Mouse (Mus musculus): Measurements from ENCODE around the gene Helz.
"Not testable (repeated sequence)": the region's sequence is repeated elsewhere in the genome, so short reads cannot be mapped to it uniquely, and the experiment has no call there.

The Helz gene

DNA sequence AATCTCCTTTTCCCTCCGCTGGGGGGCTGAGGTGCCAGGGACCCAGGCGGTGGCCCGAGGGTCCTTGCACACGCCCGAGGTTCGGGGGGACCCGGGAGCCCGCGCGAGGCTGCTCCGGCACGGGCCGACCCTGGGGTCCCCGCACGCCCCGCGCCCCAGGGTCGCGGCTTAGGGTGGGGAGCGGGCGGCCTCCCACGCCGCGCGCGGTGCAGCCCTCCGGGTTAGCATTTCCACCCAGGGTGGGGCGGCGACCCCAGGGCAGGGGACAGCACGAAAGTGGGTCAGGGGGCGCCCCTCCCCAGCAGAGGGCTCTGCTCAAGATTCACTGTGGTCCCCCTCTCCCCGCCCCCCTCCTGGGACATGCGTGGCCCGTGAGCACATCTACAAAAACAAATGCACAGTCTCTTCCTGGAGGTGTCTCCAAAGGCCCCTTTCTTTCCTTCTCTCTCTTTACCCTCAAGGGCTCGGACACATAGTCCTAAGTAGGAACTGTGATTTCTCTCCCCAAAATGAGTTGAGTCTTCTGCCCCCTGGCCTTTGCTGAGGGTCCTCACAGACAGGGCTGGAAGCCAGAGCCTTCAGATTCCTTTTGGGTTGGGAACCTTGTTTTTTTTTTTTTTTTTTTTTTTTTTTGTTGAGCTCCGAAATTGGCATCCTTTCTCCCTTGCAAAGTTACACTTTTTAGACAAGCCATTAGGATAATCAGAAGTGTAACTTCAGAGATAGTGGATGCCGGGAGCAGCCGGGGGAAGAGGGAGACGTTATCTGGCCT lies 660 bp downstream of the Helz start:
- peak; percentile 37 for DNase-seq

DNA sequence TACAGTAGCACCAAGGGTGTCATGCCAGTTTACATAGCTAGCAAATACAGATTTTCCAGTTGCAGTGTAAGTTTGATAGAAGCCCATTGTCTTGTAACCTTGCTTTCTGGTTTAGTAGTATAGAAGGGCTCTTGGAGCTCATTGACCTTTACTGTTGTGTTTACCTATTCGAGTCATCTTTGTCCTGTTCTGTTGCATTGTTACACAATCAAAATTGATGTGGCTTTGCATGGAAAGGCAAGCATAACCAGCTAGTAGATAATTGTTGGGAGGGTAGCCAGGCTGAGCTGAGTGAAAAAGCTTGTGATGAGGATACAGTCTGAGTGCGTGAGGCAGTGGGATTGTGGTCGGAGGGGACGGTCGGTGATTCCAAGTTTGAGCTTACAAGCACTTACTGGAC lies 12.1 kb downstream of the Helz start:
- DNase-seq, result no peak

DNA sequence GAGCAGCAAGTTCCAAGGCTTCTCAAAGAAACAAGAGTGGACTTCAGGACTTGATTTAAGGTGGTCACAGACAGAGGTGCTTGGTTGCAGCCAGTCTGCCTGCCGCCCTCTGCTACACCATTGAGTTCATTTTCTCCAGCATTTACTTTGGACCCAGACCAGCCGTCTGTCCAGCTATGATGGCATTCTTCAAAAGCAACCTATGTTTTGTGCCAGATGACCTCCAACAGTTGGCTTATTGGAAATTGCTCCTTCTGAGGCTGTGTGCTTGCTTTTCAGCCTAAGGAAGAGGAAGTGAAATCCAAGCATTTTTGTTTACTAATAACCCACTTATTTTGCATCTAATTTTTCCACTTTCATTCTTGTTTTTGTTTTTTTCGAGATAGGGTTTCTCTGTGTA lies 19.7 kb downstream of the Helz start:
- no peak for DNase-seq

DNA sequence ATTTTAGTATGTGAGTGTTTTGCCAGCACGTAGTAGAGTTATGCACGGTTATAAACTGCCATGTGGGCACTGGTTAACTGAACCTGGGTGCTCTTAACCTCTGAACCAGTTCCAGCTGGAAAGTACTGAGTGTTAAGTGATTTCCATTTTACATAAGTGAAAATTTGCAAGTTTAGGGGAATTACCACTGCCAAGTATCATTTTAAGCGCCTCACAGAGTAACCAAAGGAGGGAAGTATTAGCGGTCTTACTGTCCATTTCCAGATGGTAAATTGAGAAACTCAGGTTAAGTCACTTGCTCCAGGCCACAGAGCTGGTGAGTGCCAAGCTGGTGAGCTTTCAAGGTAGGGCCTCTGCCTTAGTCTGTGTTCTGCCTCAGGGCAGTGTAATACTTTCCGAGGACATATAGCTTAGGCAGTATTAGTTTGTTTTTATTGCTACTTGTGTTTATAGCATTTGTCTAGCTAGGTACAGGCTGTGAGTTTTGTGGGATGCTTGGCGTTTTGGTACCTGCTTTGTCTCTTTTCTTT lies 20.8 kb downstream of the Helz start:
- no peak for DNase-seq

DNA sequence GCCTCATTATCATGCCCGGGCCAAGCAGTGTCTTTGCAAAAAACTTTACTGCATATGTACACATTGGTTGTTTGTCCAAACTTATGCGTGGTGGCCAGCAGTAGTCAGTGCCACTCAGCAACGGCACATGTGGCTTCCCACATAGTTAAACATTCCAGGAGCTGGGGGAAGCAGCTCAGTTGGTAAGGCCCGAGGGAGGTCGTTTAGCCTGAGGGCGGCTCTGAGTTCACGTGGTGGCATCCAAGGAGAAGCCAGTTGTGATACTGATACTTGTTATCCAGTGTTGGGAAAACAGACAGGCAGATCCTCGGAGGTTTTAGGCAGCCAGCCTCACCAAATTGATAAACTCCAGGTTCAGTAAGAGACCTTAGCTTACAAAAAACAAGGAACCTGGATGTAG lies 23.2 kb downstream of the Helz start:
- DNase-seq, result not testable (repeated sequence)

DNA sequence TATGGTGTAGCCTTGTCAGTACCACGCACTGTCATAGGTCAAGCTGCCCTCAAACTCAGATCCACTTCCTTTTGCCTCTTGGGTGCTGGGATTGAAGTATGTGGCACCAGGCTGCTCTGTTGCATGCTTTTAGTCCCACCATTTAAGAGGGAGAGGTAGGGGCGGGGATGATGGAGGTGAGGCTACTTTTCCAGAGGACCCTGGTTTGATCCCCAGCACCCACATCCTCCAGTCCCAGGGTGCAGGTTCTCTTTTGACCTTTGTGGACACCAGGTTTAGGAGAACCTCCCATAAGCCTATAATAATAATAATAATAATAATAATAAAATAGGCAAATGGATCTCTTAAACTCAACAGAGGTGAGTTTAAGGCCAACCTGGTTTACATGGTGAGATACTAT lies 23.6 kb downstream of the Helz start:
- DNase-seq, result no peak

DNA sequence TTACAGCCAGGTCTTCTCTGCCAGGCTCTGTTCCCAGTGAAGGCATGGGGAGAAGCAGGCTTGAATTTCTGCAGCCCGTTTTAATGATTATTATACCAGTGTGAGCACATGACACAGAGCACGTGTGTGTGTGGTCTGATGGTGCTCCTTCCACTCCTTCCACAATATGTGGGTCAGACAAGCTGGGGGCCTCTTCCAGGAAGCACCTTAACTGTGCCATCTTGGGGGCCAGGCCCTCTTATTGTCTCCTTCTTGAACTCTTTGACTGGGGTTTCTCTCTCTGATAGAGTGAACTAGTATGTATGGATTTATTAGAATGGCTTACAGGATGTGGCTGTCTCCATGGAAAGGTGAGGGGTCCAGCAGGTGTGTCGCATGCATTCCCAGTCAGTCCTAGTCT lies 24.8 kb downstream of the Helz start:
- no peak for DNase-seq

DNA sequence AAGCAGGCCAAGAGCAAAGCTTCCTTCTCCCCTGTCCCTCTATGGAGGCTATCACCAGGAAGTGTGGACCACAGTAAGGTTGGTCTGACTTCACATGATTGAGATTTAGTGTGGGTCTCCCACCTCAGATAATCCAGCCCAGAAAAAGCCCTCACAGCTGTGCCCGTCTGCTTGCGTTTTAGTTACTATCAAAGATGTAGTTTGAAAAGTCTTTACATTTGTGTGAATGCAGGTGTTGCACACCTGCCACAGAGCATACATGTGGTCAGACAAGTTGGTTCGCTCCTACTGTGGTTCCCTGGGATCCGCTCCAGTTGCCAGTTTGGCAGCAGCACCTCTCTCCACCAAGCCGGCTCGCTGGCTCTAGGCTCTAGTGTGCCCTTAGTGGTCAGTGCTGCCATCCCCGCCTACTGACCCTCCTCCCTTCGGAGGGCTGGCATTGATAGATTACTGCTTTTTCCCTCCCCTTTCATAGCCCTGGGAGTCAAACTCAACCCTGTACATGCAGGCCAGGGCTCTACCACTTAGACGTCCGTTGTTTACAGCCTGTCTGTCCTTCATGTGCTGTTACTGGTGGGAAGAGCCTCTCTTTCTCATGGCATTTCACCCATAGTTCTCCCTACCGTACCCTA lies 25.4 kb downstream of the Helz start:
- DNase-seq, result no peak

DNA sequence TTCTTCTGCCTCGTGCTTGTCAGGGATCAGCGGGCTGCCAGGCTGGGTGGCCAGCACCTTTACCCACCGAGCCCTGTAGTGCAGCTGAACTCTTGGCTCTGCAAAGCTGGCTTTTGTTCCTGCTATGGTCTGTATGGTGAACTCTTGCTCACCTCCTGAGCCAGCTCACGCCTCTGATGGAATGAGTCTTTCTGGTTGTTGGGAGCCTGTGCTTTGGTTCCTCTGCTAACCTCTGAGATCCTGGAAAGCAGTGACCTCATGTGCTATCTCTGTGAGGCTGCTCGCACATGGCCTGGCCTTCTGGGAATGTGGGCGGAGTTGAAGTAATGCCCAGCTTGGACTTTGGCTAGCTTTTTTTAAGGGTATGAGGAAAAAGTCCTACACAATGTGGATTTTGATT lies 26.1 kb downstream of the Helz start:
- DNase-seq, result peak; percentile 25

DNA sequence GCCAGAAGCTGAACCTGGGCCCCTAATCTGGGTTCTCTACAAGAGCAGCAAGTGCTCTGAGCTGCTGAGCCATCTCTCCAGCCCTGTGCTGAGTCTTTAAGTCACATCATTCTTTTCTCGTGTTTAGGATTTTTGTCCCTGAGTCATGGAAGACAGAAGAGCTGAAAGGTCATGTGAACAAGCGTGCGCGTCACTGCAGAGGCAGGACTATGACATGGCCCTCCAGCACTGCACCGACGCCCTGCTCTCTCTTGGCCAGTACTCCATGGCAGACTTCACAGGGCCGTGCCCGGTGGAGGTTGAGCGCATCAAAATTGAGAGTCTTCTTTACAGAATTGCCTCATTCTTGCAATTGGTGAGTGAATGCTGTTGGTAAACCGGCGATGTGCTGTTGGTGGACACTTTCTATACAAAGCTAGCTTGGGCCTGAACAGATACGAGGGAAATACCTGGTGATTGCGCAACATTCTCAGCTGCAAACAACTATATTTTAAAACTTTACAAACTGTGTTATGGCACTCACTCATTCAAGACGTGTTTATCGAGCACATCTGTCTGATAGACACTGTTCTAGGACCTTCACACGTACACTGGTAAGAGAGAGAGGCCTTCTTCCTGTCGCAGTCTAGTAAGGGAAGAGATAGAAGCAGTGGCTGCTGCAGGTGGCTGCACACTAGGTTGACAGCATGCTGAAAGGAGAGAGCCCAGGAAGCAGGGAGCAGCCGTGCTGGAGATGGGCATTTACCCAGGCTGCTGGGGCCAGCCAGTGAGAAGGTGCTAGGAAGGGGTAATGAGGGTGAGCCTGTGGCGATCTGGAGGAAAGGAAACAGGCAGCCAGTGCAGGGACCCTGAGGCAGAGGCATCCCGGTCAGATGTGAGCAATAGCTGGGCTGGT lies 27.3 kb downstream of the Helz start:
- no peak for DNase-seq

DNA sequence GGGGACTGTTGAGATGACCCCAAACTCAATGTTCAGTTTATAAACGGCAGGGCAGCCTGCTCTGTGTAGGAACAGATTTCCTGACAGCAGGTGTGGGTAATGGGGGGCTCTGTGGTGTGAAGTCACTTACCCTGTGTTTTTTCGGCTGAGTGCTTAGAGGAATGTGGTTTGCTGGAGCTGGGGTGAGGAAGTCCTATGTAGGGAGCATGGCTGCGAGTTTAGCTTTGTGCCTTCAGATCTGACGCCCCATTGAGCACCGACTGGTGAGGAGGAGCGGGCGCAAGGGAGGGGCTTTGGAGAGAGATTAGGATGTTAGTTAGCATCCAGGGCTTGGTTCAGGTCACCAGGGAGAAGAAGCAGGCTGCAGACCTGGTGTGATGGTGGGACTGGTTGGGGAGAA lies 28.5 kb downstream of the Helz start:
- no peak for DNase-seq

DNA sequence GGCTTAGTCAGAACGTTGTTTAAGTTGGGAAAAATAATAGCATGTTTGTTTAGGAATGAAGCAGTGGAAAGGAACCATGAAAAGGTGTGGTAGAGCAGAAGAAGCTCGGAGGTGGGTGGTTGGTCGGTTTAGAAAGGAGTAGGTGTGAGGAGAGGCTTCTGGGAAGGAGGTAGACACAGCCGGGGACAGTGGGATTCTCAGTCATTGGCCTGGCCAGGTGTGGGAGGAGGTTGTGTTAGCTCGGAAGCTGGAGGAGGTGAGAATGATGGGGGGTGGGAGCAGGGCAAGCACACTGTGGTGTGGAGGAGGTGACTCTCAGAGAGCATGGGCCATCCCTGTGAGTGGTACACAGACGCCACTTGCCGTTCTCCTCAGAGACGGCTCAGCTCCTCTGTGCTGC lies 29.7 kb downstream of the Helz start:
- DNase-seq, result no peak

DNA sequence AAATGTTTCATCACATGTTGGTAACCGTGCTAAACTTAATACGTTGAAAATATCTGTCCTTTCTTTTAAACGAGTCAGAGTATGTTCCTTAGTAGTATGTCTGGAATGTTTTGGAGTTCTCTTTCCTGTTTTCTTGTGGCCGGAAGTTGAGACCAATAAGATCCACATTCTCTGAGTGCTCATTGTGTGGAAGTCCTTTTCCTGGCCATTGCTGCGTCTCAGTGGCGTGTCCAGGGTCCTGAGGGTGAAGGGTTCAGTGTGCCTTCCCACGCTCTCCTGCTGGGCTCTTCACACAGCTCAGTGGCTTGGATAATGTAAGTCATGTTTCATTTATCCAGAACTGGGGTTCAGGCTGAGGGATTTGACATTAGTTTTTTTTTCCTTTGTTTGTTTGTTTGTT lies 30.5 kb downstream of the Helz start:
- peak; percentile 20 for DNase-seq

DNA sequence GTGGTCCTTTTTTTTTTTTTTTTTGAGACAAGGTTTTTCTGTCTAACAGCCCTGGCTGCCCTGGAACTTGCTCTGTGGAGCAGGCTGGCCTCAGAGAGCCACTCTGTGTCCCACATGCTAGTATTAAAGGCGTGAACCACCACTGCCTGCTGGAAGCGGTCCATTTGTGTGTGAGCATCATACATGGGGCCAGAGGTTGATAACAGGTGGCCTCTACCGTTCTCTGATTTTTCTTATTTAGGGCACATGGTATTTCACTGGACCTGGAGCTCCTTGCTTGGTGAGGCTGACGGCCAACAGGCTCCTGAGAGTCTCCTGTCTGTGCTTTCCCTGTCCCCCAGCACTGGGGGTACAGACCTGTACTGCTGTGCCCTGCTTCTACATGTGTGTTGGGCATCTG lies 33.1 kb downstream of the Helz start:
- DNase-seq, result no peak

DNA sequence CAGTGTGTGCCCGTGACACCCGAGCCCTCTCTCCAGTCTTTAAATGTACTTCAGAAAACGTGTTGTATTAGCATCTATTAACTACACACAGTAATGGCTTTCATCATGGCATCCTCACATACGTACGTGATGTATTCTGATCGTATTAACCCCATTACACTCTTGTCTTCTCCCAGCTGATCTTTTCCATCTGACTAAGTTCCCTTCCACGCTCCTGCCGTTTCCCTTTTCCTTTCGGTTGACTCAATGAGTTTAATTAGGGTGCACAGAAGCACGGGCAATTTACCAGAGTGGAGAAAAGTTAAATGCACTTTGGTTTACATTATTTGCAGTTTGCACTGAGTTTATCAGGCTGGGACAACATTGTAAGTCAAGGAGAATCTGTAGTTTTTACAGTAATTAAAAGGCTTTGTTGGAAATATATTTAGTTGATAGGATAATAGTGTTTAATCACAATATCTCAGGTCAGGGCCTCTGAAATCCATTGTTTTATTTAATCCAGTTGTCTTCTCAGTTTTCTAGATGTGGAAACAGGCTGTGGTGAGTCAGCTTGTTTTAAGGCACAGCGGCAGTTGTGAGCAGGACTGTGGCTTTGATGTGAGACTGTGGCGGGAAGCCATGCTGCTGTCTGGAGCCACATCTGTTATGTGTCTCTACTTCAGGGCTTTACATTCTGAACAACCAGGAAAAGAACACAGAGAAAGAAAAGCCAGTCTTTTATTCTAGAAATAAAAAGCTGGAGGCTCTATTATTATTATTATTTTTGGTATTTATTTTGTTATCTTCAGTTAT lies 37.1 kb downstream of the Helz start:
- DNase-seq, result peak; percentile 60

DNA sequence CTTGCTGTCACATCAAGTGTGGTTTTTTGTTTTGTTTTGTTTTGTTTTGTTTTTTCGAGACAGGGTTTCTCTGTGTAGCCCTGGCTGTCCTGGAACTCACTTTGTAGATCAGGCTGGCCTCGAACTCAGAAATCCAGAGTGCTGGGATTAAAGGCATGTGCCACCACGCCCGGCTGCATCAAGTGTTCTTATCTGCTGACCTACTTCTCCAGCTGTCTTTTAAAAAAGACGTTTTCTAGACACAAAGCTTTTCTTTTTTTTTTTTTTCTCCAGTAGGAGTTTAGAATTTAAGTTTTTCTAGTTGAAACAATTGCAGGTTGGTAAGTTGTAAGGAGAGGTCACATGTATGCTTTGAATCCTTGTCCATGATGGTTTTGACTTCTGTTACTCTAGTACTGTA lies 38.4 kb downstream of the Helz start:
- not testable (repeated sequence) for DNase-seq

DNA sequence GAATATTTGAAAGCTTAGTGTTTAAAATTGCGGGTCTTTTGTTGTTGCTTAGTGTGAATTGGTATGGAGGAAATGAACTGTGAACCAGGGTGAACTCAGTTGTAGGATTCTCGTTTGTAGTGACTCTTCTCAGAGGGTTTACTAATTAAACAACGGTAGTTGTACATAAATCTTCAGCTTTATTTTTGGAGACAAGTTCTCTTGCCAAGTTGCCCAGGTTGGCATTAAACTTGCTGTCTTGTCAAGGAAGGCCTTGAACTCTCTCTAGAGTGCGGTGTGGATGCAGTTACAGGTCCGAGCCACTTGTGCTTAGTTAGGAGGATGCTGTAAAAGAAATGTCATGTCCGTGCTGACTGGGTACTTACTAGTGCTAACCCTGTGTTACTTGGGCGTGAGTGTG lies 39.4 kb downstream of the Helz start:
- DNase-seq, result no peak

DNA sequence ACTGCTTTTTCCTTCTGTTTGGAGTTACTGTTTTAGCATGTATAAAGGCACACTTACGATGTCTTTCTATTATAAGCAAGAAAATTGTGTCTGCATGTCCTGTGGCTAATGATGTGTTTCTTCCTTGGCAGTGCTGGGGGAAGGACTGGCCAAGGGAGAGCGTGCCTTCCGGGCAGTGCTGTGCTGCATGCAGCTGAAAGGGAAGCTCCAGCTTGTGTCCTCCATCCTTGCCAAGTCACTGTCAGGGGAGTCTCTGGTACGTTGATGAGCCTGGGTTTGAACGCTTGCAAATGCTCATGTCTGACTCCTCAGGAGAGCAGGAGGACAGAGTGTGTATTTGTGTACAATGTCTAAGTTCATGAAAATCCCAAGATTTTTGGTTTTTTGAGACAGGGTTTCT lies 44.8 kb downstream of the Helz start:
- DNase-seq, result no peak

DNA sequence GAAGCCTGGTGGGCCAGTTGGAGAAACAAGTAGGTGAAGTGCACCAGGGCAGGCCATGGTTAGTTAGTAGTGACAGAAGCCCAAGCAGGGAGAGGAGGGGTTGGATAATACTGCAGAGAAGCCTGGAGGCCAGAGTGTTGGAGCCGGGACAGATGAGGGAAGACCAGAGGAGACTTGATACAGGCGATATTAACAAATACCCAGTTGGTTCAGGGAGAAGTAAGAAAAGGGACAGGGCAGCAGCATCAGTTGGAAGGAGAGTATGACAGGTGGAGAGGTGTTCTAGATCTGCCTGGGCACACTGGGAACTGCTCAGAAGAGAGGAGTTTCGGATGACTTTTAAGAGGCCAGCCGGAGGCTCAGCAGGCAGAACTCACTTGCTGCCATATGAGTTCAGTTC lies 49.7 kb downstream of the Helz start:
- no peak for DNase-seq

DNA sequence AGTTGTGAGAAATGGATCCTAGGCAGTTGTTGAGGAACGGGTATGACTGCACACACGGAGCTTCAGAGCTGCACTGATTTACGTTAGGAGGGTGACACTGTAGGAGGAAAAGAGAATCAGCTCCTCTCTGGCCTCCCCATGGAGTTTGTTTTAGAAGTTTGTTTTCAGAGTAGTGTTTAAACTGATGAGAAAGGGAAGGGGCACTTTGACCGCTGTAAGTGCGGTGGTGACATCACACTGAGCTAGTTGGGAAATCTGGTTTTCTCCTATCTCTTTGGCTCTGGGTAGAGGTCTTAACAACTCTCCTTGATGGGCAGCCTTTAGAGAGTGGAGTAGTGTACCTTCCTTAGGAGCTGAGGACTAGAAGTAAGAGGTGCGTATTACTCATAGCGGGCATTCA lies 58.0 kb downstream of the Helz start:
- no peak for DNase-seq

DNA sequence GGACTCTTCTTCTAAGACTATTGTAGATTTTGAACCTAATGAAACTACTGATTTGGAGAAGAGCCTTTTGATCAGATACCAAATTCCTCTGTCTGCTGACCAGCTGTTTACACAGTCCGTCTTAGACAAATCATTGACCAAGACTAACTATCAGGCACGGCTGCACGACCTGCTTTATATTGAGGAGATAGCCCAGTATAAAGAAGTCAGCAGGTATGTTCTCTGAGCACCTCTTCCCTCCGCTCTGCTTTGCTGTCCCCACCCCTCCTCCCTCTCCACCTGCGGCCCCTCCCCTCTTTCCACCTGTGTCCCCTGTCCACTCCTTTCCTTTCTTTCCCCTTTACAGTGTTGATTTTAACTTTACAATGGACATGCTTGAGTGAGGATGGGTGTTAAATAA lies 66.2 kb downstream of the Helz start:
- DNase-seq, result no peak

DNA sequence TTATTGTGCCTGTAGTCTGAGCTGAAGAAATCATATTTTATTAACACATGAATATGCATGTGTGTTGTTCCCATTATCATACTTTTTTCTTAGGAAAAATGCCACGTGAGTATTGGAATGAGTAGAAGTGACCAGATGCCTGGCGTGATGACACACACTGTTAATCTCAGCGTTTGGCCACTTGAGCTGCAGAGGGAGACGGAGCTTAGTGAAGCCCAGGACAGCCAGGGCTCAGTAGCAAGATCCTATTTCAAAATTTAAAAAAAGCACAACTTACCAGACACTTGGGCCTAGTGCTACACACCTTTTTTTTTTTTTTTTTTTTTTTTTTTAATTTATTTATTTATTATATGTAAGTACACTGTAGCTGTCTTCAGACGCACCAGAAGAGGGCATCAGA lies 68.0 kb downstream of the Helz start:
- no peak for DNase-seq

DNA sequence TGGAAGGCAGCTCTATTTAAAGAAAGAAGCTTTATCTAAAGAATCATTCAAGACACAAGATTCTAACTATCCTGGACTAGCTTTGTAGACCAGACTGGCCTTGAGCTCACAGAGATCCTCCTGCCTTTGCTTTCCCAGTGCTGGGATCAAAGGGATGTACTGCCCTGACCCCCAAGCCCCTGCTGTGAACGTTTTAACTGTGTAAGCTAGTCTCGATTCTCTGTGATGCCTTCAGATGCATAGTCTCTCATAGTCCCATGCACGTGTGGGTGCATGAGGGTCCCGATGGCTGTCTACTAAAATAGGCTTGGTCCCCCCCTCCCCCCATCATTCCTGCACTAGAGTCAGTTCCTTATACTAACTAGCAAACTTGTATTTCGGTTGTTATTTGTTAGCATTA lies 70.2 kb downstream of the Helz start:
- DNase-seq, result no peak
